Mouse (Mus musculus) lung, embryonic 15.5 days (tissue): ENCODE measurements at regions not wholly inside any gene's neighbourhood (a gene's known extent, or its start where the extent isn't known, plus 50 kb on each side); places are given as distances from the start of the nearest gene placed in this dataset.

Experiments used
- ATAC-seq: fragments of 200-750 bp; cut with Nextera tagmentation; 2 replicates; pipeline ENCODE4 v1.8.0; 2017; ENCODE audit warnings: moderate number of reproducible peaks, borderline replicate concordance; ENCODE audit not compliant: low FRiP score, low TSS enrichment; ENCODE audit errors: extremely low read depth
- H3K27ac ChIP-seq: fragments of 300-500 bp; sonication (generic); 2 replicates; pipeline ENCODE4 v1.5.1; 2015; ENCODE audit warnings: moderate library complexity, mild to moderate bottlenecking, inconsistent platforms
- H3K27me3 ChIP-seq: fragments of 300-500 bp; sonication (generic); 2 replicates; pipeline ENCODE4 v1.6.1; 2015; ENCODE audit warnings: inconsistent platforms
- H3K36me3 ChIP-seq: fragments of 300-500 bp; sonication (generic); 2 replicates; pipeline ENCODE4 v1.6.1; 2015; ENCODE audit warnings: inconsistent platforms
- H3K4me1 ChIP-seq: fragments of 300-500 bp; sonication (generic); 2 replicates; pipeline ENCODE4 v1.6.1; 2015; ENCODE audit warnings: inconsistent platforms
- H3K4me2 ChIP-seq: fragments of 300-500 bp; sonication (generic); 2 replicates; pipeline ENCODE4 v1.6.1; 2015; ENCODE audit warnings: inconsistent platforms, mild to moderate bottlenecking, moderate library complexity
- H3K4me3 ChIP-seq: fragments of 300-500 bp; sonication (generic); 2 replicates; pipeline ENCODE4 v1.5.1; 2015; ENCODE audit warnings: mild to moderate bottlenecking, inconsistent platforms
- H3K9ac ChIP-seq: fragments of 300-500 bp; sonication (generic); 2 replicates; pipeline ENCODE4 v1.6.1; 2015; ENCODE audit warnings: inconsistent platforms
- H3K9me3 ChIP-seq: fragments of 300-500 bp; sonication (generic); 2 replicates; pipeline ENCODE4 v1.6.1; 2016; ENCODE audit warnings: inconsistent platforms
- WGBS: fragments of 180-500 bp; shearing (Covaris S2); methylation state at CpG from one replicate; pipeline ENCODE4 v1.1.7; 2015; 5-methylcytosine and 5-hydroxymethylcytosine counted together

DNA sequence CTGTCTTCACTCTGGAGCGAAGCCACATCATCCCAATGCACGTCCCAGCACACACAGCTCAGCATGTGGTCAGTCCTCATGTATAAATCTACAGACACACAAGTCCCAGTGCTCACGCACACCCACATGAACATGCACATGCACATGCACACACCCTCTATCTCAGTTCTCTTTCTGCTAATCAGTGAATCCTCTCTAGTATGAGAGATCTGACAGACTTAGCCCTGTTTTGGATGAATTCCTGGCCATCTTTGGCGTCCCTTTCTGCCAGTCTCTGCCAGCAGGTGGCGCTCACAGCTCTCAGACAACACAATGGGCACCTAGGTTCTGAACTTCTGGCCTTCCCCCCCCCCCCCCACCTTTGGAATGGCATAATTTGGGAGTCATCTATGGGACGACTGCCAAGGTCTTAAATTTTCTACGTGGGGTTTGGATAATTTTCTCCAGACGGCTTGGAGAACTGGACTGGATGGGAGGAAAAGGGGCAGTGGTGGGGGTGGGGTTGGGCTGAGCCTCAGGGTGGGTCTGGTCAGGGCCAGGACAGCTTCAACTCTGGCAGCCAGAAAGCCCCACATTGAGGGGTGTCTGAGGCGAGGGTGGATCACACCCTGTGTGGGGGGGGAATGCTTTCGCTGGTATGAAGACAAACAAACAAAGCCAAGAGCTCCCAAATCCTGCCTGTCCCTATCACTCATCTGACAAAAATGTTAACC lies 149.8 kb downstream of the Opa1 start:
- H3K27me3 ChIP-seq, result 0 out of 2 replicates have a peak, but pooled peaks cover 3% of the 10 kb centered on the region
- no peak overlapping the region for H3K9ac ChIP-seq
- 16% methylated on average over 10 of the region's 10 CpGs for WGBS
- peaks cover 25% of the 10 kb centered on the region for H3K4me1 ChIP-seq
- no peaks in the 10 kb centered on the region for H3K36me3 ChIP-seq
- ATAC-seq, result peak; percentile 58
- no peak overlapping the region for H3K4me2 ChIP-seq
- H3K4me3 ChIP-seq, result no peak overlapping the region
- H3K9me3 ChIP-seq, result no peaks in the 10 kb centered on the region
- no peak overlapping the region for H3K27ac ChIP-seq

DNA sequence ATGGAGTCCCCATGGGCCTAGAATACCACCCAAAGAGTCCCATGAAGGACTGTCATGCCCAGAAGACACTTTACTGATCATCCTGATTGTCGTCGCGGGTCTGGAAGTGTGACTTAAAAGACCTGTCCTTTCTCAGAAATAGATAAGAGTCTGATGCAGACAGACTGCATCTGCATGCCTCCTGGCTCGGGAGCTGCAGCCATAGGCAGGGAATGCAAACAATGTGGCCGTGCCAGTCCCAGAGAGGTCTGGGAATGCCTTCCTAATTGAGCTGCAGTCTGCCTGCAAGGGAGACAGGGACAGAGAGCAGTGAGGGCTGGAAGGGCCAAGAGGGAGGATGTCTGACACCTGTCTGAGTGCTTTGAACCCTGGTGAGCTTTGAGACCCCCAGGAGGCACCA lies 150.9 kb downstream of the Opa1 start:
- no peak for ATAC-seq
- WGBS, result 13% methylated on average over 5 of the region's 5 CpGs
- no peak overlapping the region for H3K4me2 ChIP-seq

GRCm38 (mm10) chr16:29732889-29733288 lies 153.8 kb downstream of the Opa1 start:
- no peak overlapping the region for H3K4me3 ChIP-seq
- H3K27ac ChIP-seq, result no peak overlapping the region
- H3K4me2 ChIP-seq, result no peak overlapping the region
- no peaks in the 10 kb centered on the region for H3K9me3 ChIP-seq
- WGBS, result 14% methylated on average over 1 of the region's 1 CpGs
- no peaks in the 10 kb centered on the region for H3K27me3 ChIP-seq
- H3K36me3 ChIP-seq, result no peaks in the 10 kb centered on the region
- H3K9ac ChIP-seq, result no peak overlapping the region
- H3K4me1 ChIP-seq, result peaks cover 50% of the 10 kb centered on the region
- ATAC-seq, result no peak

More for the DNA sequence above, 150.9 kb downstream of the Opa1 start:
- Histone ChIP-seq H3K4me3 (no peak overlapping the region), H3K9ac (no peak overlapping the region), H3K27ac (peak overlapping the region; percentile 32; the same call in 1 of the 2 replicates), H3K4me1 (peaks cover 36% of the 10 kb centered on the region), H3K36me3 (no peaks in the 10 kb centered on the region), H3K27me3 (0 out of 2 replicates have a peak, but pooled peaks cover 3% of the 10 kb centered on the region), H3K9me3 (no peaks in the 10 kb centered on the region)

- Histone ChIP-seq H3K4me1 (peaks cover 50% of the 10 kb centered on the region), H3K27me3 (no peaks in the 10 kb centered on the region), H3K27ac (peak overlapping the region; percentile 91; the same call in 1 of the 2 replicates), H3K9ac (no peak overlapping the region), H3K36me3 (no peaks in the 10 kb centered on the region), H3K9me3 (no peaks in the 10 kb centered on the region), H3K4me3 (no peak overlapping the region), H3K4me2 (no peak overlapping the region)
- 73% methylated on average over 10 of the region's 10 CpGs for WGBS
- ATAC-seq, result no peak
Observed at GRCm38 (mm10) chr16:29733847-29734246, 154.7 kb downstream of the Opa1 start.

DNA sequence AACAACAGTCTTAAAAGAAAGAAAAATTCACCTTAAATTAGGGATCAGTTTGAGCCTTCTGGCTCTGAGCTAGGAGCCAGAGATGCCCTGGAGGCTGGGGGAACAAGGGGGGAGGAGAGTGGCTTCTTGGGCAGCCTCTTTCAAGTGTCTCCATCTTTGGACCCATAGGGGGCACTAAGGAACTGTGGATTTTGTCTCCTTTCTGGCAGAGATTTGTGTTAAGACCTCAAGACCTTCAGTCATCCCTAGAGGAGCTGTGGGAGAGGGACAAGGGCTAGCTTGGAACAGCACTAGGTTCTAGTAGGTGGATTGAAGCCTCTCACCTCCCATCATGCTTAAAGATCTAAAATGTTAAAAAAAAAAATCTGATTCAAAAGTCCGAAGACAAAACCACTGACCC lies 155.2 kb downstream of the Opa1 start:
- Histone ChIP-seq H3K4me1 (peaks cover 45% of the 10 kb centered on the region), H3K27me3 (no peaks in the 10 kb centered on the region), H3K4me2 (peak overlapping the region; percentile 44), H3K9ac (no peak overlapping the region), H3K4me3 (no peak overlapping the region), H3K27ac (peak overlapping the region; percentile 91), H3K9me3 (no peaks in the 10 kb centered on the region), H3K36me3 (no peaks in the 10 kb centered on the region)
- ATAC-seq, result peak; percentile 76
- WGBS, result 9% methylated on average over 1 of the region's 1 CpGs

DNA sequence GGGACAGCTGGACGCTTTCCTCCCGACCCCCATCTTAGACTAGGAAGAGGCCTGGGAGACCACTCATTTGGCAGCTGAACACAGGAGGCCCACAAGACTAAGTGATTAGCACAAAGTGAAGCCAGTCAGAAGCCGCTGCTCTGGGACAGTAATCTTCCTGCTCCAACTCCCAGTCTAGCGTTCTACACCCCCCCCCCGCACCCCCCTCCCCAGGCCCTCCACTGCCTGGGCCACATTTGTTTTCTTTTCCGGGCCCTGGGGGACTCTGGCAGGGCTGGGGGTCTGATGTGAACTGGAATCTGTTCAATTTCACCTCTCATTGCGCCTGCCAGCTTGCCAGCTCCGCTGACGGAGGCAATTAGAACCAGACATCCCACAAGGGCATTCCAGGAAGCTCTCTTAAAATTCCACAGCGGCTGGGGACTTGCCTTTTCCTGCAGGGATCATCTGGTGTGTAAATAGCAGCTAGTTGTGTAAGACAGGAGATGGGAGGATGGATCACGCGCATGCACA lies 155.7 kb downstream of the Opa1 start:
- Histone ChIP-seq H3K36me3 (no peaks in the 10 kb centered on the region), H3K4me2 (peak overlapping the region; percentile 44), H3K9me3 (no peaks in the 10 kb centered on the region), H3K27ac (peak overlapping the region; percentile 91), H3K27me3 (no peaks in the 10 kb centered on the region), H3K4me3 (no peak overlapping the region), H3K4me1 (peaks cover 41% of the 10 kb centered on the region), H3K9ac (no peak overlapping the region)
- WGBS, result 5% methylated on average over 12 of the region's 12 CpGs
- peak; percentile 75 for ATAC-seq

GRCm38 (mm10) chr16:29735371-29736008 lies 156.4 kb downstream of the Opa1 start:
- WGBS, result 15% methylated on average over 12 of the region's 12 CpGs
- Histone ChIP-seq H3K27me3 (no peaks in the 10 kb centered on the region), H3K4me2 (no peak overlapping the region), H3K4me1 (peaks cover 34% of the 10 kb centered on the region), H3K27ac (peak overlapping the region; percentile 91), H3K36me3 (no peaks in the 10 kb centered on the region), H3K9ac (no peak overlapping the region), H3K4me3 (no peak overlapping the region), H3K9me3 (no peaks in the 10 kb centered on the region)
- ATAC-seq, result no peak

GRCm38 (mm10) chr16:29736211-29736610 lies 157.1 kb downstream of the Opa1 start:
- Histone ChIP-seq H3K4me3 (no peak overlapping the region), H3K4me1 (peaks cover 34% of the 10 kb centered on the region), H3K36me3 (no peaks in the 10 kb centered on the region), H3K27ac (no peak overlapping the region), H3K9me3 (no peaks in the 10 kb centered on the region), H3K4me2 (no peak overlapping the region), H3K9ac (no peak overlapping the region), H3K27me3 (no peaks in the 10 kb centered on the region)
- 57% methylated on average over 9 of the region's 9 CpGs for WGBS
- ATAC-seq, result no peak

DNA sequence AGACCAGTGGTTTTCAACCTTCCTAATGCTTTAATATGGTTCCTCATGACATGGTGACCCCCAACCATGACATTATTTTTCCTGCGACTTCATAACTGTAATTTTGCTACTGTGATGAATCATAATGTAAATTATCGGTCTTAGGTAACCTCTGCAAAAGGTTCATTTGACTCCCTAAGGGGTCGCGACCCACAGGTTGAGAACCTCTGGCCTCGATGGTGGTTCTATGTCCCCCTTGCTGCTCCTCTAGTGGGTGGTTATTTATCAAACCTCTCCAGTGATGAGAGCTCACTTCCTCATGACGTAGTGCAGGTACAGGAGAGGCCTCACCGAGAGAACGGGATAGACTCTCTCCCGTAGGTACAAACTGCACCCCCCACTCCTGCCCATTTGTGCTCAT lies 158.9 kb downstream of the Opa1 start:
- Histone ChIP-seq H3K4me3 (no peak overlapping the region), H3K27ac (no peak overlapping the region), H3K4me2 (no peak overlapping the region), H3K9me3 (no peaks in the 10 kb centered on the region), H3K9ac (no peak overlapping the region), H3K27me3 (no peaks in the 10 kb centered on the region), H3K36me3 (no peaks in the 10 kb centered on the region), H3K4me1 (peaks cover 36% of the 10 kb centered on the region)
- ATAC-seq, result no peak
- 76% methylated on average over 9 of the region's 9 CpGs for WGBS

GRCm38 (mm10) chr16:29742497-29743230 lies 163.5 kb downstream of the Opa1 start:
- no peak overlapping the region for H3K4me2 ChIP-seq
- H3K9me3 ChIP-seq, result no peaks in the 10 kb centered on the region
- WGBS, result 12% methylated on average over 14 of the region's 14 CpGs
- H3K4me1 ChIP-seq, result peaks cover 8% of the 10 kb centered on the region
- H3K4me3 ChIP-seq, result no peak overlapping the region
- no peaks in the 10 kb centered on the region for H3K36me3 ChIP-seq
- ATAC-seq, result no peak
- no peak overlapping the region for H3K27ac ChIP-seq
- no peak overlapping the region for H3K9ac ChIP-seq
- H3K27me3 ChIP-seq, result no peaks in the 10 kb centered on the region

GRCm38 (mm10) chr16:29745486-29745885 lies 166.4 kb downstream of the Opa1 start:
- Histone ChIP-seq H3K4me2 (no peak overlapping the region), H3K36me3 (no peaks in the 10 kb centered on the region), H3K9ac (no peak overlapping the region), H3K4me3 (no peak overlapping the region), H3K9me3 (no peaks in the 10 kb centered on the region), H3K4me1 (peaks cover 12% of the 10 kb centered on the region), H3K27me3 (no peaks in the 10 kb centered on the region), H3K27ac (no peak overlapping the region)
- 80% methylated on average over 5 of the region's 5 CpGs for WGBS
- ATAC-seq, result no peak

DNA sequence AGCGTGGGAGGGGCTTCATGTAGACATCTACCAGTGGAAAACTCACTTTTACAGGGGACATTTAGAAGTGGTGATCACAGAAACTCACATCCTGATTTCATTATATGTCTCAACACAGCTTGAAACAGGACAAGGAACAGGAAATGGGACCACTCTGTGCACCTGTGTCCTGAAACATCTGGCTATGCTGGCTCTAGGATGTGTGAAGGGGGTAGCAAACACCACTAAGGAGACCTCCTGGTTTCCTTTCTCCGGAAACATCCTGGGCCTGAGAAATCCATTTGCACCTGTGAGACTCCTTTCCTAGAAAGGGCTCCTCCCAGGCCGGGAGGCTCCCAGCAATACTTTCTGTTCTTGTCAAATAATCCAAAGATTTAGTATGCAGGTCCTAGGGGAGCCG lies 167.1 kb downstream of the Opa1 start:
- Histone ChIP-seq H3K4me2 (no peak overlapping the region), H3K27ac (no peak overlapping the region), H3K4me3 (no peak overlapping the region), H3K36me3 (no peaks in the 10 kb centered on the region), H3K27me3 (no peaks in the 10 kb centered on the region), H3K4me1 (peaks cover 12% of the 10 kb centered on the region), H3K9me3 (no peaks in the 10 kb centered on the region), H3K9ac (no peak overlapping the region)
- ATAC-seq, result no peak
- WGBS, result 73% methylated on average over 4 of the region's 4 CpGs
